Mouse (Mus musculus): ENCODE data around the gene Nrxn2. TPM values are rescaled to one million over a fixed set of nuclear protein-coding genes. Genes with fewer than 3 reads are reported as not detected.

Gene Nrxn2
- polyA plus RNA-seq, 2 experiments = 2.6 to 3.6 TPM

- Histone ChIP-seq H3K27ac (replicated peaks; ENCODE audit: low read depth, low read length) (no peak overlapping the region), H3K9ac (ENCODE audit: low read depth, low read length, severe bottlenecking) (no peak overlapping the region), H3K9me3 (ENCODE audit: control insufficient read depth, low read length) (no peaks in the 10 kb centered on the region), H3K4me1 (ENCODE audit: control insufficient read depth, insufficient read depth, low read length) (no peaks in the 10 kb centered on the region), H3K27me3 (ENCODE audit: control insufficient read depth, insufficient read depth, low read length) (peaks cover 26% of the 10 kb centered on the region), H3K4me3 (replicated peaks; ENCODE audit: low read length) (no peak overlapping the region), H3K36me3 (ENCODE audit: control insufficient read depth, insufficient read depth, low read length) (no peaks in the 10 kb centered on the region), H3K4me2 (replicated peaks; ENCODE audit: low read depth, low read length, severe bottlenecking) (no peak overlapping the region)
- DNase-seq (ENCODE audit: low spot score) = no peak
- 77% methylated on average over 8 of the region's 8 CpGs for WGBS
- TF ChIP-seq POLR2A (IDR thresholded peaks at IDR 0.05; ENCODE audit: borderline replicate concordance, extremely low read depth, insufficient read depth, insufficient read length) = no peak
- no peak for ATAC-seq (ENCODE audit: low FRiP score, low read depth)
Observed at GRCm38 (mm10) chr19:6491538-6491937, 73.0 kb downstream of the Nrxn2 start.

- ATAC-seq (ENCODE audit: low FRiP score, low read depth) (no peak), DNase-seq (ENCODE audit: low spot score) (peak; percentile 73)
- no peaks in the 10 kb centered on the region for H3K4me1 ChIP-seq (ENCODE audit: control insufficient read depth, insufficient read depth, low read length)
- no peak overlapping the region for H3K27ac ChIP-seq (replicated peaks; ENCODE audit: low read depth, low read length)
- H3K4me3 ChIP-seq (replicated peaks; ENCODE audit: low read length) = no peak overlapping the region
- H3K4me2 ChIP-seq (replicated peaks; ENCODE audit: low read depth, low read length, severe bottlenecking) = no peak overlapping the region
- H3K9ac ChIP-seq (ENCODE audit: low read depth, low read length, severe bottlenecking) = no peak overlapping the region
- peaks cover 30% of the 10 kb centered on the region for H3K27me3 ChIP-seq (ENCODE audit: control insufficient read depth, insufficient read depth, low read length)
- TF ChIP-seq POLR2A (IDR thresholded peaks at IDR 0.05; ENCODE audit: borderline replicate concordance, extremely low read depth, insufficient read depth, insufficient read length) = no peak
- H3K36me3 ChIP-seq (ENCODE audit: control insufficient read depth, insufficient read depth, low read length) = no peaks in the 10 kb centered on the region
- 24% methylated on average over 12 of the region's 12 CpGs for WGBS
- H3K9me3 ChIP-seq (ENCODE audit: control insufficient read depth, low read length) = no peaks in the 10 kb centered on the region
Observed at GRCm38 (mm10) chr19:6492124-6492523, 73.6 kb downstream of the Nrxn2 start.

GRCm38 (mm10) chr19:6493219-6493618, 74.7 kb downstream of the Nrxn2 start:
- Histone ChIP-seq H3K27ac (replicated peaks; ENCODE audit: low read depth, low read length) (no peak overlapping the region), H3K9me3 (ENCODE audit: control insufficient read depth, low read length) (no peaks in the 10 kb centered on the region), H3K4me2 (replicated peaks; ENCODE audit: low read depth, low read length, severe bottlenecking) (no peak overlapping the region), H3K36me3 (ENCODE audit: control insufficient read depth, insufficient read depth, low read length) (no peaks in the 10 kb centered on the region), H3K27me3 (ENCODE audit: control insufficient read depth, insufficient read depth, low read length) (peaks cover 36% of the 10 kb centered on the region), H3K4me1 (ENCODE audit: control insufficient read depth, insufficient read depth, low read length) (peaks cover 2% of the 10 kb centered on the region; the same call in 1 of the 2 replicates), H3K4me3 (replicated peaks; ENCODE audit: low read length) (no peak overlapping the region), H3K9ac (ENCODE audit: low read depth, low read length, severe bottlenecking) (no peak overlapping the region)
- ATAC-seq (ENCODE audit: low FRiP score, low read depth) (no peak), DNase-seq (ENCODE audit: low spot score) (no peak)
- TF ChIP-seq POLR2A (IDR thresholded peaks at IDR 0.05; ENCODE audit: borderline replicate concordance, extremely low read depth, insufficient read depth, insufficient read length) = no peak
- WGBS = 79% methylated on average over 7 of the region's 7 CpGs

- no peaks in the 10 kb centered on the region for H3K36me3 ChIP-seq (ENCODE audit: control insufficient read depth, insufficient read depth, low read length)
- TF ChIP-seq POLR2A (IDR thresholded peaks at IDR 0.05; ENCODE audit: borderline replicate concordance, extremely low read depth, insufficient read depth, insufficient read length) = no peak
- peaks cover 44% of the 10 kb centered on the region for H3K27me3 ChIP-seq (ENCODE audit: control insufficient read depth, insufficient read depth, low read length)
- H3K4me2 ChIP-seq (replicated peaks; ENCODE audit: low read depth, low read length, severe bottlenecking) = no peak overlapping the region
- no peak overlapping the region for H3K4me3 ChIP-seq (replicated peaks; ENCODE audit: low read length)
- peaks cover 3% of the 10 kb centered on the region; the same call in 1 of the 2 replicates for H3K4me1 ChIP-seq (ENCODE audit: control insufficient read depth, insufficient read depth, low read length)
- WGBS = 50% methylated on average over 5 of the region's 7 CpGs
- DNase-seq (ENCODE audit: low spot score) (no peak), ATAC-seq (ENCODE audit: low FRiP score, low read depth) (no peak)
- no peaks in the 10 kb centered on the region for H3K9me3 ChIP-seq (ENCODE audit: control insufficient read depth, low read length)
- no peak overlapping the region for H3K27ac ChIP-seq (replicated peaks; ENCODE audit: low read depth, low read length)
- no peak overlapping the region for H3K9ac ChIP-seq (ENCODE audit: low read depth, low read length, severe bottlenecking)
Observed at GRCm38 (mm10) chr19:6494032-6494431, 75.5 kb downstream of the Nrxn2 start.

- ATAC-seq (ENCODE audit: low FRiP score, low read depth) = no peak
Observed at GRCm38 (mm10) chr19:6494504-6495170, 76.1 kb downstream of the Nrxn2 start.

More at GRCm38 (mm10) chr19:6494504-6495170, 76.1 kb downstream of the Nrxn2 start:
- Histone ChIP-seq H3K4me1 (ENCODE audit: control insufficient read depth, insufficient read depth, low read length) (peaks cover 3% of the 10 kb centered on the region; the same call in 1 of the 2 replicates), H3K4me3 (replicated peaks; ENCODE audit: low read length) (no peak overlapping the region), H3K4me2 (replicated peaks; ENCODE audit: low read depth, low read length, severe bottlenecking) (no peak overlapping the region), H3K36me3 (ENCODE audit: control insufficient read depth, insufficient read depth, low read length) (no peaks in the 10 kb centered on the region), H3K27me3 (ENCODE audit: control insufficient read depth, insufficient read depth, low read length) (peaks cover 50% of the 10 kb centered on the region), H3K27ac (replicated peaks; ENCODE audit: low read depth, low read length) (no peak overlapping the region), H3K9ac (ENCODE audit: low read depth, low read length, severe bottlenecking) (no peak overlapping the region), H3K9me3 (ENCODE audit: control insufficient read depth, low read length) (no peaks in the 10 kb centered on the region)
- DNase-seq (ENCODE audit: low spot score) = no peak
- WGBS = 54% methylated on average over 18 of the region's 18 CpGs
- TF ChIP-seq POLR2A (IDR thresholded peaks at IDR 0.05; ENCODE audit: borderline replicate concordance, extremely low read depth, insufficient read depth, insufficient read length) = no peak

Data from limb, embryonic 14.5 days (tissue).